Mouse (Mus musculus) forebrain, embryonic 11.5 days (tissue): ENCODE measurements around the gene Ccdc106. TPM values are rescaled to one million over a fixed set of nuclear protein-coding genes. Genes with fewer than 3 reads are reported as not detected.
A peak's percentile ranks its signal among the peaks of the same experiment; 100 is the strongest.

Experiments used
- ATAC-seq: fragments of 200-750 bp; cut with Nextera tagmentation; replicated peaks from 2 replicates; pipeline ENCODE4 v1.8.0; 2017; ENCODE audit warnings: moderate TSS enrichment; ENCODE audit not compliant: low FRiP score
- DNase-seq: peaks from one replicate; pipeline ENCODE4 v3.0.0-alpha.2; 2017; ENCODE audit warnings: low spot score
- H3K27ac ChIP-seq: fragments of 300-500 bp; sonication (generic); 2 replicates; pipeline ENCODE4 v1.5.1; 2014; ENCODE audit warnings: low read depth, low read length
- H3K27me3 ChIP-seq: fragments of 300-500 bp; sonication (generic); 2 replicates; pipeline ENCODE4 v1.6.1; 2014; ENCODE audit warnings: mild to moderate bottlenecking, low read length, mixed read lengths; ENCODE audit not compliant: control insufficient read depth, insufficient read depth
- H3K36me3 ChIP-seq: fragments of 300-500 bp; sonication (generic); 2 replicates; pipeline ENCODE4 v1.6.1; 2014; ENCODE audit warnings: mild to moderate bottlenecking, low read length, moderate library complexity, mixed read lengths; ENCODE audit not compliant: control insufficient read depth, insufficient read depth
- H3K4me1 ChIP-seq: fragments of 300-500 bp; sonication (generic); replicated peaks from 2 replicates; pipeline ENCODE4 v1.6.1; 2014; ENCODE audit warnings: low read length, mixed read lengths; ENCODE audit not compliant: control insufficient read depth, insufficient read depth
- H3K4me2 ChIP-seq: fragments of 300-500 bp; sonication (generic); 2 replicates; pipeline ENCODE4 v1.6.1; 2014; ENCODE audit warnings: low read depth, mild to moderate bottlenecking, low read length, moderate library complexity, mixed read lengths; ENCODE audit not compliant: severe bottlenecking
- H3K4me3 ChIP-seq: fragments of 300-500 bp; sonication (generic); 2 replicates; pipeline ENCODE4 v1.5.1; 2014; ENCODE audit warnings: low read depth, low read length
- H3K9ac ChIP-seq: fragments of 300-500 bp; sonication (generic); 2 replicates; pipeline ENCODE4 v1.6.1; 2014; ENCODE audit warnings: low read length
- H3K9me3 ChIP-seq: fragments of 300-500 bp; sonication (generic); 2 replicates; pipeline ENCODE4 v1.6.1; 2016; ENCODE audit warnings: low read length, mixed read lengths; ENCODE audit not compliant: control insufficient read depth
- WGBS: fragments of 180-500 bp; shearing (Covaris S2); extraction: QIAGEN DNeasy Blood & Tissue Kit; methylation state at CpG from one replicate; pipeline ENCODE4 v1.1.7; 2014; 5-methylcytosine and 5-hydroxymethylcytosine counted together
- polyA plus RNA-seq: library from polyadenylated mRNA; unstranded; fragments of >200 nt; fragmentation: Nextera tagmentation; extraction: Ambion mirVana; gene quantifications from 2 replicates; pipeline ENCODE4 v1.2.1, GENCODE M21; 2014

The Ccdc106 gene
- polyA plus RNA-seq, 1 experiment from 2014 or later = 7.2 TPM

GRCm38 (mm10) chr7:5051193-5052192, 31.1 kb downstream of the Ccdc106 start, which contains the start of gene Zfp580:
TSS of gene Zfp580 (plus strand) at chr7:5051538.
- no peaks in the 10 kb centered on the region for H3K36me3 ChIP-seq
- peak within 1 kb of the TSS; percentile 53 for H3K27ac ChIP-seq
- H3K4me1 ChIP-seq = peaks cover 20% of the 10 kb centered on the region
- 2% methylated on average over 65 of the region's 65 CpGs for WGBS
- H3K4me2 ChIP-seq = peak within 1 kb of the TSS; percentile 93
- no peaks in the 10 kb centered on the region for H3K9me3 ChIP-seq
- H3K27me3 ChIP-seq = peaks cover 43% of the 10 kb centered on the region
- DNase-seq (peak; percentile 92), ATAC-seq (peak; percentile 84)
- peak within 1 kb of the TSS; percentile 92 for H3K9ac ChIP-seq
- H3K4me3 ChIP-seq = peak within 1 kb of the TSS; percentile 77

- ATAC-seq (no peak), DNase-seq (no peak)
- H3K4me3 ChIP-seq = peak overlapping the region; percentile 77
- no peaks in the 10 kb centered on the region for H3K36me3 ChIP-seq
- peak overlapping the region; percentile 93 for H3K4me2 ChIP-seq
- no peak overlapping the region for H3K27ac ChIP-seq
- H3K27me3 ChIP-seq = peaks cover 52% of the 10 kb centered on the region
- peak overlapping the region; percentile 92 for H3K9ac ChIP-seq
- peaks cover 26% of the 10 kb centered on the region for H3K4me1 ChIP-seq
- H3K9me3 ChIP-seq = no peaks in the 10 kb centered on the region
- 5% methylated on average over 9 of the region's 12 CpGs for WGBS
Measured at GRCm38 (mm10) chr7:5052438-5052837, 32.1 kb downstream of the Ccdc106 start.

GRCm38 (mm10) chr7:5052931-5053343, 32.6 kb downstream of the Ccdc106 start:
- no peak overlapping the region for H3K27ac ChIP-seq
- H3K36me3 ChIP-seq = no peaks in the 10 kb centered on the region
- ATAC-seq (no peak), DNase-seq (no peak)
- peaks cover 54% of the 10 kb centered on the region for H3K27me3 ChIP-seq
- 2% methylated on average over 41 of the region's 45 CpGs for WGBS
- H3K4me1 ChIP-seq = peaks cover 26% of the 10 kb centered on the region
- peak overlapping the region; percentile 77 for H3K4me3 ChIP-seq
- H3K9me3 ChIP-seq = no peaks in the 10 kb centered on the region
- peak overlapping the region; percentile 93 for H3K4me2 ChIP-seq
- H3K9ac ChIP-seq = peak overlapping the region; percentile 49

- Histone ChIP-seq H3K36me3 (no peaks in the 10 kb centered on the region), H3K27ac (no peak overlapping the region), H3K4me3 (peak overlapping the region; percentile 77), H3K9me3 (no peaks in the 10 kb centered on the region), H3K27me3 (peaks cover 59% of the 10 kb centered on the region), H3K9ac (peak overlapping the region; percentile 49), H3K4me2 (peak overlapping the region; percentile 93), H3K4me1 (peaks cover 26% of the 10 kb centered on the region)
- ATAC-seq (no peak), DNase-seq (no peak)
- WGBS = 8% methylated on average over 32 of the region's 32 CpGs
Measured at GRCm38 (mm10) chr7:5053456-5054179, 33.3 kb downstream of the Ccdc106 start.

- DNase-seq (peak; percentile 69), ATAC-seq (no peak)
- Histone ChIP-seq H3K27me3 (peaks cover 59% of the 10 kb centered on the region), H3K4me2 (peak overlapping the region; percentile 70), H3K4me1 (peaks cover 33% of the 10 kb centered on the region), H3K9me3 (no peaks in the 10 kb centered on the region), H3K27ac (no peak overlapping the region), H3K36me3 (no peaks in the 10 kb centered on the region), H3K4me3 (peak overlapping the region; percentile 38), H3K9ac (peak overlapping the region; percentile 62)
- 3% methylated on average over 54 of the region's 55 CpGs for WGBS
Measured at GRCm38 (mm10) chr7:5056651-5057263, 36.4 kb downstream of the Ccdc106 start.

- Histone ChIP-seq H3K4me1 (peaks cover 29% of the 10 kb centered on the region), H3K9me3 (no peaks in the 10 kb centered on the region), H3K4me3 (peak overlapping the region; percentile 38; the same call in 1 of the 2 replicates), H3K27me3 (peaks cover 56% of the 10 kb centered on the region), H3K4me2 (peak overlapping the region; percentile 70; the same call in 1 of the 2 replicates), H3K36me3 (no peaks in the 10 kb centered on the region), H3K27ac (no peak overlapping the region), H3K9ac (no peak overlapping the region)
- DNase-seq (no peak), ATAC-seq (no peak)
- 34% methylated on average over 8 of the region's 8 CpGs for WGBS
Measured at GRCm38 (mm10) chr7:5057381-5057780, 37.0 kb downstream of the Ccdc106 start.

GRCm38 (mm10) chr7:5057804-5058203, 37.5 kb downstream of the Ccdc106 start:
- no peak overlapping the region for H3K4me3 ChIP-seq
- DNase-seq = no peak
- no peaks in the 10 kb centered on the region for H3K9me3 ChIP-seq
- H3K36me3 ChIP-seq = no peaks in the 10 kb centered on the region
- no peak for ATAC-seq
- no peak overlapping the region for H3K9ac ChIP-seq
- no peak overlapping the region for H3K27ac ChIP-seq
- peaks cover 52% of the 10 kb centered on the region for H3K27me3 ChIP-seq
- 29% methylated on average over 11 of the region's 11 CpGs for WGBS
- H3K4me2 ChIP-seq = no peak overlapping the region
- H3K4me1 ChIP-seq = peaks cover 24% of the 10 kb centered on the region

- 86% methylated on average over 1 of the region's 1 CpGs for WGBS
- Histone ChIP-seq H3K4me1 (peaks cover 18% of the 10 kb centered on the region), H3K9ac (no peak overlapping the region), H3K9me3 (no peaks in the 10 kb centered on the region), H3K4me2 (no peak overlapping the region), H3K36me3 (no peaks in the 10 kb centered on the region), H3K4me3 (no peak overlapping the region), H3K27ac (no peak overlapping the region), H3K27me3 (peaks cover 44% of the 10 kb centered on the region)
- ATAC-seq = no peak
- DNase-seq = no peak
Measured at GRCm38 (mm10) chr7:5058631-5059030, 38.3 kb downstream of the Ccdc106 start.
